Mouse (Mus musculus): ENCODE data around the gene Ldhc.

DNA sequence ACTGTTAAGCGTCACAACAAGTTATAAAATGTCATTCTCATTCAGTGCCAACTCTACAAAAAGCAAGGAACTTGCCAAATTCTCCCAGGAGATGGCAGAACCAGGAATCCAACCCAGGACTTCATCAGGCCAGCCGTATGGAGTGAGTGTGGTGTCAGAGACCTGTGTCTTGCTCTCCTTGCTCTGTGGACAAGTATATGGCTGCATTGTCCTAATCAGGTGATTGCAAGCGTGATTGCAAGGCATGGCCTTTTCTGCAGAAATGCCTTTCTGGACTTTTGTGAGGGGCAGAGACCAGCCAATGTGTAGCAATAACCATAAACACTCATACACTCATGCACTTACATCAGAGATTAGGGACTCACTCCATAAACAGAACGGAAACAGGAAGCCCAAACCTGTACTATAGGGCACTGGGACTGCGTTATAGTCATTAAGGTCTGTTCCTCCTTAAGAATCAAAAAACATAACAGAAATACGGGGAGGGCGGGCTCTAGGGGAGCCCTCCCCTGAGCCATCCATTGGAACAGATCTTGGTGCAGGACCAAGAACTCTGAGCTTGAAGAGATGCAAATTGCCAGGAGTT is 27.2 kb upstream of the Ldhc start:
- TF ChIP-seq EP300 (IDR thresholded peaks at IDR 0.05) (no peak), CTCF (IDR thresholded peaks at IDR 0.05) (no peak)
